Mouse (Mus musculus): ENCODE measurements at regions not wholly inside any gene's neighbourhood (a gene's known extent, or its start where the extent isn't known, plus 50 kb on each side); places are given as distances from the start of the nearest gene placed in this dataset.
A peak's percentile ranks its signal among the peaks of the same experiment; 100 is the strongest.

DNA sequence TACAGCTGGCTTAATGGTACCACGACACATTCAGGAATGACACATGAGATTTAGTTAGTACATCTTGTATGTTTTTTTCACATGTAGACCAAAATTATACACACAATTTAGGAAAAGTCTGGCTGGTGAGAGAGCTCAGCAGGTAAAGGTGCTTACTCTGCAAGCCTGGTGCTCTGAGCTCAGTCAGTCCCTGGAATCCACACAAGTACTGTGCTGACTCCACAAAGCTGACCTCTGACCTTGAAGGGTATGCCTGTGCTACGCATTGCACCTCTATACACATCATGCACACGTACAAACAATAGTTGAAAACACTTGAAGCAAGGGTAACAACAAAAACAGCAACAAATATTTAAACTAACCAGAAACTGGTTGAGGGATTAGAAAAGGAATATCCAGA is 96.5 kb downstream of the Foxb1 start:
- no peak for ATAC-seq (replicated peaks; ENCODE audit: poor library complexity)

DNA sequence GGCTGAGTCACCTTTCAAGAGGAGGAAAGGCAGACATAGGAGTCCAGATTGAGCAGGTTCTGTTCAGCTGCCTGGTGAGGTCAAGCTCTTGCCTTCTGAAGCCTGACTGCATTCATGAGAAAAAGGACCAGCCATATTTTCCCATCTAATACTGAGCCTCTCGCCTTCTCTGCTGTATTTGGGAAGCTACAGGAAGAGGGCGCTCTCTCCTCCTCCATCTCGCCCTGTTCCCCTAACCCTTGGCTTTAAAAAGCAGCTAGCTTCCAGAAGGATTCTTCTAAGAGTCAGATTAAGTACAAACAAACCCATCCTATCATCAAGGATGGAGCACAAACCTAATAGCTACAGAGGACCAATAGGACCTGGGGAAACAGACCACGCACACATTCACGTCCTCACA is 98.3 kb downstream of the Foxb1 start:
- ATAC-seq (replicated peaks; ENCODE audit: poor library complexity), result no peak

DNA sequence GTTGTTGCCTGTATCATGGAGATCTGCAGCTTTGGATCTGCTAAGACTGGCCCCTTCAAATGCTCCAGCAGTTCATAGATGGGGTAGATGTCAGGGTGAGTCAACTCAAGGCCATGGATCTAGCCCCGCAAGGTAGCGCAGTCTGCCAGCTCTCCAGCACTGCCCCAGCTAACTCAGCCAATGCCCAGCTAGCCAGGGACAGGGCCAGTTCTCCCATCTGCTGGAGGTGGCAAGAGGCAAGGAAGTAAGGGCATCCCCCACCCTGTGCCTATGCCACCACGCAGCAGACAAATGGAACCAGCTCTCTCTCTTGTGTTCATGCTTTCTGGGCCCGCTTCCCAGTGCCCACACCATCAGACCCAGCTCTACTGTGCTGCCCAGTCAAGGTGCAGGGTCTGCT is 102.5 kb downstream of the Foxb1 start:
- no peak for ATAC-seq (replicated peaks; ENCODE audit: poor library complexity)

DNA sequence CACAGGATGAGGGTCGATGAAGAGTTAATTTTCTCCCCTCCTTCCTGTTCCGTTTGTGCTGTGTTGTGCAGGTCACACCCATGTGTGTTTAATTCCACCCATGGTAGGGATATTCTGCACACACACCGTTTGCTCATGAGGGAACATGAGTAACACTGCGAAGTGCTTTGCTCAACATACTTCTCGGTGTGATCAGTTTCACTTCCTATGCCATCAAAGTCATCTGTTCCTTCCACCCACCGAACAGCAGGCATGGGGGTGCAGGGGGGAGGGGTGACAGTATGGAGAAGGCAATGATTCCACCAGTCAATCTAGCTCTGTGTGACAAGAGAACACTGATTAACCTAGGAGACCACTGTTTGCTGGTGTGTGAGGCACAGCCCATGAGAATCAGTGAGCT is 104.7 kb downstream of the Foxb1 start:
- ATAC-seq (replicated peaks; ENCODE audit: poor library complexity), result peak; percentile 80

DNA sequence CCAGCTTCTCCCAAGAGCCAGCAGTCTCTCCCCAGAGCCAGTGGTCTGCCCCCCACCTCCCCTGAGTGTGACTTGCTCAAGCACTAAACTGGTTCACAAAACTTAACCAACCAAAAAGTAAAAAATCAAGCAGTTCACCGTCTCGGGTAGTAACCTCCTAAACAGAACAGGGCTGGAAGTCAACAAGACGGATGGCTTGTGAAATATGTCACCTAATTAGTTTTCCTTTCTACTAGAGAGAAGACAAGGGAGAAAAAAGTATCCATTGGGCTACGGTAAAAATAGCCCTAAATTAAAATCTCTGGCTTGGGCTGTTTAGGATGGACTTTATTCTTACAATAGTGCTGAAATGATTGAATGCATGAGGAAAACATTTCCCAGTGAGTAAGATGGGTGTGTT is 108.6 kb downstream of the Foxb1 start:
- ATAC-seq (replicated peaks; ENCODE audit: poor library complexity), result no peak

DNA sequence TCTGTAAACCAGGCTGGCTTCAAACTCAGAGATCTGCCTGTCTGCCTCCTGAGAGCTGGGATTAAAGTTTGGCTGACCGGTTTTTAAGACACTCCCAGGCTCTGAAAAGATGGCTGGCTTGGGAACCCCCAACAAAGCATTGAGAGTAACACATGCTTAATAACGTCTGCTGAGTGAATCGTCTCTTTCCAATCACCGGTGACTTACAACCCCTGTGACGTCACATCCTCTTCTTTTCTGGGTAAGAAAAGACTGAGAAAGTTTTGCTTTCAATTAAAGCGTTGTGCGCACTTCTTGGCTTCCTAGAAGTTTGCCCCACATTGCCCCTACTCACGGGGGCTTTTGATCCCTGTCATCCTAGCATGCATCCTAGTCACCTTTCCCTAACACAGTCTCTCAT is 109.1 kb downstream of the Foxb1 start:
- ATAC-seq (replicated peaks; ENCODE audit: poor library complexity), result no peak

DNA sequence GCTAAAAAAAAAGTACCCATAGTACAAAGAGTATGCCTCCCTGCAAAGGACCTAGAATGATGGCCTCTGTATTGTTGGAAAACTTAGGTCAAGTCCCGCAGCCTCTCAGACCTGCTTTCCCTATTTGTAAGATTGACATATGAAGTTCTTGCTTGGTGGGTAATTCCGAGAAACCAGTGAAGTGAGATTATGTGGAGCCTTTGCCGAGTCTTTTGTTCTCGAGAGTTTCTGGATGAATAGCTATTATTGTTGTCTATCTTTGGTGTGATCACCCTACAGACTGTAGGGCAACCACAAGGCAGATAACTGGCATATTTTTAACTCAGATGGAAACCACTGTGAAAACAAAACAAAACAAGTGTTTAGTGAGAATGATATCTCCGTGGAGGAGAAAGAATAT is 118.1 kb downstream of the Foxb1 start:
- ATAC-seq (replicated peaks; ENCODE audit: poor library complexity), result no peak

DNA sequence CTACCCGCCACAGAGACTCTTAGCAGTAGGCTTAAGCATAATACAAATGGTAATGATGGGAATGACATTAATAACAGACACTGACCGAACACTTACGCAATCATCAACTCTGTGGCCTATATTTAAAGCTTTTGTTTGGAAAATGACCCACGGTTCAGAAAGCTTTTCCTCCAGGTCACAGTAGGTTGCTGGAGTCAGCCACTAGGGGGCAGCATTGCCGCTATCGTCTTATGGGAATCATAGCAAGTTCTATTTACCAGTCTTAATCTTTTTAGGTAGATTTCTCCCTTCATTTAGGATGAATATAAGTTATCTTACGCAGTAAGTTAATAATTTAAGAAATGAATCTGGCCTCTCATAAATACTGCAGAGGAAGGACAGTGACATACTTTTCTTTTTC is 137.4 kb downstream of the Foxb1 start:
- no peak for ATAC-seq (replicated peaks; ENCODE audit: poor library complexity)

DNA sequence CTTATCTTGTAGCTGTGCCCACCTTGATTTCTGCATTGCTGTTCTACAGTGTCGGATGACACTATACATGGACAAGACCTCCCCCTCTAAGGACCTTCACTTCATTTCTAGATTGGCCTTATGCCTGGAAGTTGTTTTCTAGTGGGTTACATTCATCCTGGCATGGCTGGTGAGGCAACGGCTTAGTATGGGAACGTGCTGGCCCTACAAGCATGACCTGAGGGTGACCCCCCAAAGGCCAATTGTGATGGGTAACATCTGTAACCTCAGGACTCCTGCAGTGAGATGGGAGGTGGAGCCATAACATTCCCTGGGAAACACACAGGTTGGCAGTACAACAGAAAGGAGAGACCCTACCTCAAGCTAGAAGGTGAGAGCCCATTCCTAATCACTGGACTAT is 139.7 kb downstream of the Foxb1 start:
- ATAC-seq (replicated peaks; ENCODE audit: poor library complexity), result no peak

DNA sequence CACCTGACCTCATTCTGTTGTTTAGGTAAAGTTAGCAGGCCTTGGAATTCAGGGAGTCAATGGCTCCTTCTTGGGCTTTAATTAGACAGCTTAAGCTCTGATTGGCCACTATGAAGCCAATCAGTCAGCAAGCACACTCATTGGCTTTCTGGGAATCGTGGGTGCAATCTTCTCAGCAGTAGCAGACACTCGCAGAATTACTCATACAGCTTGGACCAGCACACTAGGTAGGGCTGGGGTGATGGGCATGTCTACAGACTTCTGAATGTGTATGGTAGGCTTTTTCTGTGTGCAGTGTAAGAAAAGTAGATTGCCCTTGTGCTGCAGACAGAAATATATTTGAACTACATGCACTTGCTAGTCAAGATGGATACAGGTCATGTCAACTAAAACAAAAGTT is 143.4 kb downstream of the Foxb1 start:
- ATAC-seq (replicated peaks; ENCODE audit: poor library complexity), result no peak

DNA sequence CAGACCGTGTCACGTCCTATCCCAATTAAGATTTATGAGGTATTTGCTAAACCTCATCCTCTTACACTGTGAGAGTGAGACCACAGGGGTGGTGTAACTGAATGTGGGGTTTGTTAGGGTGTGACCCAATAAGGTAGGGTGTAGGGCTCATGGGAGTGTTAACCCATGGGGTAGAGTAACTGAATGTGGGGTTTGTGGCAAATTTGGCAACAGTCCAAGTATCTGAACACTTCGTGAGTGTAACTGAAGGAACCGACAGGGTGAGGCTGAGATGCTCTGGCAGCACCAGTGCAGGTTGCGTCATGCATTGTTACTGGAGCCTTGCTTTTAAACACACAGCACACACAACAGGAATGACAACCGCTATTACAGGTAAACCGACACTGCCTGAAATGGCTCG is 144.1 kb downstream of the Anxa2 start:
- peak; percentile 64 for ATAC-seq (replicated peaks; ENCODE audit: poor library complexity)

DNA sequence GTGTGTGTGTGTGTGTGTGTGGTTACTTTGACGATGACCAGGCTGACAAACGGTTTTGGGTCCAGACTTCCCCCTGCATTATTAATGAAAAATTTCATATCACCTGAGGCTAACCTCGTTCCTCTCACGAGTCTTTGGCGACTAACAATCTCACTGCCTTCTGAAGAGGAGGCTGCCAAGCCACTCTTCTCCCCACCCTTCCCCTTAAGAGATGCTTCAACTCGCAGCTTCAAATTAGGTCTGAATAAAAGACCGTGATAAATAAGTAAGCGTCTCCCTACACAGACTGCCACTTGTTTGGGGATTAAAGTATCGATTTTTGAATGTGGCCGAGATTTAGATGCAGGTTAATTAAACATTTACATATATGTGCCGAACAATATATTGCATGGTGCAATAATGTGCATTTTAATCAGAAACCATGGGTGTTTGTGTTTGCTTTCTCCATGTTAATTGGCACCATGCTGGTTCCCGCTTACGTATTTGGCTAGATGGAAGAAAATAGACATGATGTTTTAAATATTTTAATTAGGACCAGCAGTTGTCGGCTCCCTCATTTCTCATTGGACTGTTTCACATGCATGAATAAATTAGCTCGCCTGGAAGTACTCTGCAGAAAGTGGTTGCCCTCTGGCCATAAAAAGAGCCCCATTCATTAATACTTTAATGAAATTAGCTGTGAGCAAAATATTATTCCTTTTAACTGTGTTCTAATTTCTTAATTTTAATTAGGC is 139.1 kb downstream of the Anxa2 start:
- no peak for ATAC-seq (replicated peaks; ENCODE audit: poor library complexity)

DNA sequence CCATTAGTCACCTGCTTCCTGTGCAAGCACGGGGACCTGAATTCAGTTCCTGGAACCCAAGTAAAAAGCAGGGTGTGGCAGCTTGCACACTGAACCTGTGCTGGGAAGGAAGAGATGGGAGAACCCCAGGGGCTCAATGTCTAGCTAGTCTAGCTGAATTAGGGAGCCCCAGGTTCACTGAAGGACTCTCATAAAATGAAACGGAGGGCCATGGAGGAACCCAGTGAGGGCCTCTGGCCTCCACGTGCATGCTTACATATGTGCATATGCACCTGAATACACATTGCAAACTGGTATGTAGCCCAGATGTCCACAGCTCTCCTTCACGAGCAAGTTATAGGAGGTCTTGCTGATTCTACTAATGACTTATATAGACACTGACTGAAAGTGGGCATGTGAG is 135.4 kb downstream of the Anxa2 start:
- ATAC-seq (replicated peaks; ENCODE audit: poor library complexity), result no peak

DNA sequence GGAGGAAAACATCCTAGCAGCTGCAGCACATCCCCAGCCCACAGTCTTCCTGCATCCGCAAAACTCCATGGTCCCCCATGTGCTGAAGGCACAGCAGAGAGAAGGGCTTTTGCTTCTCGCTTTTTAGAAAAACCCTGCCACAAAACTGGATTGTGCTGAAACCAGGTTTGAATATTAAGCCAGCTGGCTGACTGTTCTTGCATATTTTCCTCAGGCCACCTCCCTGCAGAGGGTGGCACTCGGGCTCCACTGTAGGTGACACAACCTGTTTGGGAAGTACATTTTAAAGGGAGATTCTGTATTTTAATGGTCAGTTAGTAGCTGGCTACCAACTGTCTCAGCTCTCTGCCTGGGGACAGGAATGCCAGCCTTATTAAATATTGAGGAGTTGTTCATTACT is 133.7 kb downstream of the Anxa2 start:
- no peak for ATAC-seq (replicated peaks; ENCODE audit: poor library complexity)

DNA sequence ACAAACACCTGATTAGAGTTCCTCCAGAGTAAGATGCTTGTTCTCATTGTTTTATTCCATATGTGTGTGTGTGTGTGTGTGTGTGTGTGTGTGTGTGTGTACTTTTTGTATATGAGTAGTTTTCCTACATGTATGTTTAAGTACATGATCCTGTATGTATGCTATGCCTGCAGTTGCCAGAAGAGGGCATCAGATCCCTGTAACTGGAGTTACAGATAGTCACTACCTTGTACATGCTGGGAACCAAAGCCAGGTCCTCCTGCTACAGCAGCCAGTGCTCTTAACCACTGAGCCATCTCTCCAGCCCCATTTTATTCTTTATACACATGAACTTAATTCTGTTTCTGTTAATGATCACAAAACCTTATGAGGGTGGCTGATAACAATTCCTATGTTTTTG is 127.8 kb downstream of the Anxa2 start:
- ATAC-seq (replicated peaks; ENCODE audit: poor library complexity), result no peak

DNA sequence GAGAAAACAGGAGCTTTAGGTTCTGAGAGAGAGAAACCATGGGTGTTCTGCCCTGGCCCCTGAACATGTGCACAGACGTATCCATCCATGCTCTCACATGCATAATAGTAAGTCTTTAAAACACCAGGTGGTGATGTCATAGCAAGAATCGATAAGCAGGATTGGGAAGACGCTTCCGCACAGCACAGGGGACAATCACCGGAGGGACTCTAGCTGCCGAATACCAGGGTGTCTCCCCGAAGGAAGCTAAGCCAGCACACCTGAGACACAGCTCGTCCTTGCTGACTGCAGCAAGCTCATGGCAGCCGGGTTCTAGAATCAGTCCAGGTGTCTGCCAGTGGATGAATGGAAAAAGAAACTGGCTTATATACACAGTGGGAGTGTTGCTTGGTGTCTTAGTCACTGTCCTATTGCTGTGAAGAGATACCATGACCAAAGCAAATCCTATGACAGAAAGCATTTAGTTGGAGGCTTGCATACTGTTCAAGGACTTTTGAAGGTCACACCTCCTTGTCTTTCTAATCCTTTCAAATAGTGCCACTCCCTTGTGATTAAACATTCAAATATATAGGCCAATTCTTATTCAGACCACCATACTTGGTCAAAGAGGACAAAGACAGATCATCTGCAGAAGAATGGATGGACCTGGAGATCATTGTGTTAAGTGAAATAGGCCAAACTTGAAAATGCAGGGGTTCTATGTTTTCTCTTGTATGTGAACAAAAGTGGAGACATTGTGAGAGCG is 124.4 kb downstream of the Anxa2 start:
- no peak for ATAC-seq (replicated peaks; ENCODE audit: poor library complexity)

DNA sequence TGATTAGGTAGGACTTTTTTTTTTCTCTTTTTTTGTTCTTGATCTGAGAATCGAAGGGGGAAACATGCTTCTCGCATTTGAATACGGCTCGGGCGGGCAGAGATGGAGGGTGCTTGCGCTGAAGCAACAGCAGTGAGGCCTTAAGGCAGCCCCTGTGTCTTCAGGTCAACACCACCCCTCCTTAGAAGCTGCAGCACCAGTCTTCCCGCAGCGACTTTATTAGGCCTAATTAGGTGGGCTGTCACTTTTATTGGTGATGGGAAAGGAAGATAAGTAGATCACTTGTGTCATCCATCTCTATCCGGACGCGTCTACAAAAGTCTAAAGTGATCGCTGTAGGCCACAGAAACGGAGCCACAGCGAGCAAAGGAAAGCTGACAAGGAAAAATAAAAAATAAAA is 122.0 kb downstream of the Anxa2 start:
- no peak for ATAC-seq (replicated peaks; ENCODE audit: poor library complexity)

DNA sequence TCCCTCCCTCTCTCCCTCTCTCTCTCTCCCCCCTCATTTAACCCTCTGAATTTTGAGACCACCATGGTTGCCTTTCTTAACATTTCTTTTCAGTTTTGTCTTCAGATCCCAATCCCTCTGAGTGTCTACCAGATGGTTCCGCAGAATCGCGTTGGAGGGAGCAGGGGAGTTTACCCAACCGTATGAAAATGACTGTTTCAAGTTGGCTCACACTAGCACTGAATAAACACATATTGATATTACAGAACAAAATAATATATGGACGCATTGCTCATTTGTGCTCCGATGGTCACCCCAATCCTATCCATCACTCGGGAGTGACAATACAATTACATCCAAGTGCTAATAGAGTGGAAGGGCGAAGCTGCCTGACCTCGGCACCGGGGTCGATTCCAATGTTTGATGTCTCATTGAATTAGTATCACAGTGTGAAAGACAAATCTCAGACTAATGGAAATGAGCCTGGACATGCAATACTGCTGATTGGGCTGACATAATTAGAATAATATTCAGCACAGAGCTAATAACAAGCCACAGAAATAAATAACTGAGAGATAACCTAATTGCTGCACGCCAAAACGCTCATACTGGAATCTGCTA is 115.3 kb downstream of the Anxa2 start:
- ATAC-seq (replicated peaks; ENCODE audit: poor library complexity), result no peak

DNA sequence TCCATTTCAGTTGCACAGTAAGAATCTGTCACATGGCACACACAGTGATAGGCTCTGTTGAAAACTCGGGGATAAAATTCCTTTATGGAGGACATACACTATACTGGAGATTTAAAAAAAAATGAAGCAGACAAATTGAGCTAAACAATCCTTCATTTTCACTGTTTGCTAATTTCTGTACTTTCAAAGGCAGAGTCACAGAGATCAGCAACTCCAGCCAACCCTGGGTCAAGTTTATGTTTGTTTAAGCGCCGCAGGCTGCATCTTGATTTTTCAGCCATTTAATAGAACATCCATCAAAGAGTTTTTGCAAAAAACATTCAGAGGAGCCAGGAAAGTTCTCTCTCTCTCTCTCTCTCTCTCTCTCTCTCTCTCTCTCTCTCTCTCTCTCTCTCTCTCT is 114.8 kb downstream of the Anxa2 start:
- ATAC-seq (replicated peaks; ENCODE audit: poor library complexity), result no peak

DNA sequence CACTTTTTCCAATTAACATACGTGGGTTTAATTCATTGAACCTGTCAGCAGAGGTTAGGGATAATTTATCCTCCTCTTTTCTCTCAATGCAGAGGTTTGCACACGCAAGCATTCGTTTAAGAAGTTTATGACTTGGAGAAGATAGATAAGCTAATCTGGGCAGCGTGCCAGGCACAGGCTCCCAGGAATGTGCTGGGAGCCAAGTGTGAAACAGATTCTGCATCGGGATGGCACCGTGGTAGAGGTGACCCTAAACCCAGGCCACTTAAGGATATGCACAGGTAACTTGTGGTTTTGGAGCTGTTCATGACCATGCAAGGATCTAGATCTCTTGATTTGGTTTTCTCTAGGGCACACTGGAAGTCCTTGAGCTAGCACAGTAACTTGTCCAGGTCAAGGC is 113.6 kb downstream of the Anxa2 start:
- ATAC-seq (replicated peaks; ENCODE audit: poor library complexity), result no peak

DNA sequence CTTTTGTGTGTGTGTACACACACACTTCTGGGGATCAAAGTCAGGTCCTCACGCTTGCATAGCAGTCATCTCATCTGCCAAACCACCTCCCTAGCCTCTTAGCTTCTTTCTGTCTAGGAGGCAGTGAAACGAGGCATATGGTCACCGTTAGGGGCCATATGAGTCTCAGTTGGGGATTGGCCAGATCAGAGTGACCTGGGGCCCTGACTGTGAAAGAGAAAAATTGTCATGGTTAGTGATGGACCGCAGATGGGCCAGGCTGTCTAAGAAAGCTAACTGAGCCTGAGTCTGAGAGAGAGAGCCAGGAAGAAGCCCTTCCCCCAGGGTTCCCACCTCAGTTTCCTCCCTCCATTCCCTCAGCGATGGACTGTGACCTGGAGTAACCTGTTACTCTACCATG is 89.8 kb downstream of the Anxa2 start:
- ATAC-seq (replicated peaks; ENCODE audit: poor library complexity), result no peak
